Mouse (Mus musculus): ENCODE results near the gene Atp2b2.

DNA sequence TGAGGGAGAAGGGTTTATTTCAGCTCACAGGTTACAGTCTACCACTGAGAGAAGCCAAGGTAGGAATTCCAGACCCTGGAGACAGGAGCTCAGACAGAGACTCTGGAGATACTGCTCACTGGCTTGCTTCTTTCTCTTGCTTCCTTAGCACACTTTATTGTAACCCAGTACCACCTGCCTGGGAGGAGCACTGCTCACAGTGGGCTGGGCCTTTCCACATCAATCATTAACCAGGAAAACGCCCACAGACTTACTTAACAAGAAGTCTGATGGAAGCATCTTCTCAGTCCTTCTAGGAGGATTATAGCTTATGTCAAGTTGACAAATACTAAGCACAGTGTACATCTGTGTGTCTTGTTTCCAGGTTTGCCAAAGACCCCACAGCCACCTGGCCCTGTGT, 327.6 kb downstream of the Atp2b2 start:
- TF ChIP-seq EP300 (IDR thresholded peaks at IDR 0.05; ENCODE audit: low read depth), result no peak
- TF ChIP-seq CTCF (IDR thresholded peaks at IDR 0.05; ENCODE audit: low read depth), result no peak

All from liver, embryonic 14.5 days (tissue).